Mouse (Mus musculus) frontal cortex, adult 2 months (tissue): Measurements from ENCODE around the gene Wipf1. TPM values are rescaled to one million over a fixed set of nuclear protein-coding genes. Genes with fewer than 3 reads are reported as not detected.

Experiments used
- DNase-seq, 2 experiments: peaks; one replicate each; pipeline ENCODE4 v3.0.0; 2022; ENCODE audit warnings: low spot score in 1 of 2; ENCODE audit errors: extremely low spot score in 1 of 2
- polyA plus RNA-seq: library from polyadenylated mRNA; depleted of rRNA; stranded (reverse); fragments of >200 nt; gene quantifications from 2 replicates; pipeline ENCODE4 v1.2.3, GENCODE M21; 2012

The Wipf1 gene
- polyA plus RNA-seq, 1 experiment: 5.1 TPM

GRCm38 (mm10) chr2:73547256-73547655 is 17.7 kb upstream of the Wipf1 start:
- DNase-seq: no peak

GRCm38 (mm10) chr2:73545556-73545955 is 16.0 kb upstream of the Wipf1 start:
- DNase-seq: no peak

GRCm38 (mm10) chr2:73540450-73541162 is 11.1 kb upstream of the Wipf1 start:
- no peak for DNase-seq

- DNase-seq: no peak
Observed at GRCm38 (mm10) chr2:73539697-73540096, 10.2 kb upstream of the Wipf1 start.

- no peak for DNase-seq
Observed at GRCm38 (mm10) chr2:73539141-73539540, 9.6 kb upstream of the Wipf1 start.

- no peak for DNase-seq
Observed at GRCm38 (mm10) chr2:73538590-73538989, 9.1 kb upstream of the Wipf1 start.

- DNase-seq: no peak
Observed at GRCm38 (mm10) chr2:73536091-73536783, 6.7 kb upstream of the Wipf1 start.

GRCm38 (mm10) chr2:73534720-73535119 is 5.2 kb upstream of the Wipf1 start:
- no peak for DNase-seq

- no peak for DNase-seq
Observed at GRCm38 (mm10) chr2:73530487-73530886, 953 bp upstream of the Wipf1 start.

GRCm38 (mm10) chr2:73528516-73529355 is 798 bp downstream of the Wipf1 start:
- no peak for DNase-seq

- DNase-seq: no peak
Observed at GRCm38 (mm10) chr2:73527956-73528355, 1.6 kb downstream of the Wipf1 start.

GRCm38 (mm10) chr2:73526691-73527090 is 2.8 kb downstream of the Wipf1 start:
- no peak for DNase-seq

- DNase-seq: no peak
Observed at GRCm38 (mm10) chr2:73522891-73523290, 6.6 kb downstream of the Wipf1 start.

GRCm38 (mm10) chr2:73522336-73522735 is 7.2 kb downstream of the Wipf1 start:
- DNase-seq: no peak

- DNase-seq: no peak
Observed at GRCm38 (mm10) chr2:73521737-73522136, 7.8 kb downstream of the Wipf1 start.

- DNase-seq: no peak
Observed at GRCm38 (mm10) chr2:73518966-73519365, 10.6 kb downstream of the Wipf1 start.

GRCm38 (mm10) chr2:73518311-73518710 is 11.2 kb downstream of the Wipf1 start:
- DNase-seq: no peak

- no peak for DNase-seq
Observed at GRCm38 (mm10) chr2:73514178-73514577, 15.4 kb downstream of the Wipf1 start.

GRCm38 (mm10) chr2:73513204-73513749 is 16.3 kb downstream of the Wipf1 start:
- DNase-seq: no peak

- no peak for DNase-seq
Observed at GRCm38 (mm10) chr2:73512044-73512443, 17.5 kb downstream of the Wipf1 start.
